Mouse (Mus musculus) right cerebral cortex, postnatal 4 days (tissue): ENCODE data around the gene Nudt16l1.

Experiments used
- DNase-seq: peaks from one replicate; pipeline ENCODE4 v3.0.0-alpha.2; 2022

Gene Nudt16l1

DNA sequence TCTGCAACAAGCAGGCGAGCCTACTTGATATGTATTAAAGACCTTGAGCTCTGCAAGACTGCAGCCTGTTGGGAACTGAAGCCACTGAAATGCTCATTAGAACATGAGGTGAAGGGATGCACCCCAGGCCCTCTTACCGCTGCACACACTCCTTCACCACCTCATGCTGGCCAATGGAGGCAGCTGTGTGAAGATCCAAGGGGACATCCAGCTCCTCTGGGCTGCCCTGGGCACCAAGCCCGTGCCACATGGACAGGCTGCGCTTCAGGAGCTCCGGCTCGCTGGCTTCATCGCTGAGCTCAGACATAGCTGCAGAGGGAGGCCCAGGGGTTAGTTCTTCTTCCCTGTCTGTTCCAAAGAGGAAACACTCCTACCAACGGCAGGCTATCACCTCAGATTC lies 21.7 kb downstream of the Nudt16l1 start:
- DNase-seq, result no peak

DNA sequence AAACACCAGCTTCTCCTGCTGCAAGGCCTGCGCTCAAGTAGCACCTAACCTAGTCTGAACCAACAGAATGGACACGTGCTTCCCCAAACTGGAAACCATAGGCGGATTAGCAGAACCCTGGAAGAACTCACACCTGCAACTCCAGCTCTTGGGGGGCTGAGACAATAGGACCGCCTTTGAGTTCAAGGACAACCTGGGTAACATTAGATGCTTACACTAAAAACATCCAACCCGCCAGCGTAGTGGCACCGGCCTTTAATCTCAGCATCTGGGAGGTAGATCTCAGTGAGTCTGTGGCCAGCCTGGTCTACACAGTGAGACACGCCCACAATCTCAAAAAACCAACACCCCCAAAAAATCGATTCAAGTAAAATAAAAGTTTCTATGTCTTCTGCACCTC lies 24.8 kb downstream of the Nudt16l1 start:
- no peak for DNase-seq

DNA sequence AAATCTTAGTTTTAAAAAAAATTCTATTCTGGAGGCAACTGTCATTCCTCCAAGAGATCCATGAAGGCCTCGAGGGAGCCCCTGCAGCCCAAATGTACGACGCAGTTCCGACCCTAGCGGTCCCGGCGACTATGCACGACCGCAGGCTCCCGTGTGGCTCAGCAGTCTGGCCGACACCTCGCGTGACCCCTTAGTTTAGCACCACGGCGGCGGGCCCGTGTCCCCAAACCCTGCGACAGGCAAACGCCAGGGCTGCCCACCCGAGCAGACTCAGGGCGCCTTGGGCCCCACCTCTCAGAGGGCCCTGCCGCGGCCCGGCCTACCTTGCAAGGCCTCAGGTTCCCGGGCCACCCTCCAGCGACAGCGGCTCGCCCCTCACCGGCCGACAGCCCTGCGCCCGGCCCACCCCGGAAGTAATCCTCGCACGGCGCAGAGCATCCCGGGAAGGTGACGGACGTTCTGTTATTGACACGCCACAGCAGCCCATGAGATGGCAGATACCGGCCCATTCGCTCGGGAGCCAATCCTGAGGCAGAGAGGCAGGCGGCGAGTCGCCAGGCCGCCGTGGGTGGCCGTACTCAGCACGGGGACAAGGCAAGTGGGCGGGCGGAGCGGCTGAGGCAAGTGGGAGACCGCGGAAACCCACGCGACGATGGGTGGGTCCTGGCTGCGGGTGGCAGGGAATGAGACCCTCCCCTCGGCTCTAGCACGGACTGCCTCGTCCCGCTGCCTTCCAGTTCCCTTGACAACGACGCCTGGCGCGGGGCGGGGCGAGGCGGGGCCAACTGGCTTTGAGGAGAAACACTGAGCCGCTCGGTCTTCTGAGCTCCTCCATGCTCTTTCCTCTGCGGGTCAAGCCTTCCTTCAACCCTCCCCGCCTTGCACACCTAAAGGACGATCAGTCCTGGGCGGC lies 25.5 kb downstream of the Nudt16l1 start, which contains the start of gene Anks3:
Gene Anks3 (minus strand): TSS at position 409 of the 913 bp plus-strand sequence.
- DNase-seq, result peak; percentile 96

DNA sequence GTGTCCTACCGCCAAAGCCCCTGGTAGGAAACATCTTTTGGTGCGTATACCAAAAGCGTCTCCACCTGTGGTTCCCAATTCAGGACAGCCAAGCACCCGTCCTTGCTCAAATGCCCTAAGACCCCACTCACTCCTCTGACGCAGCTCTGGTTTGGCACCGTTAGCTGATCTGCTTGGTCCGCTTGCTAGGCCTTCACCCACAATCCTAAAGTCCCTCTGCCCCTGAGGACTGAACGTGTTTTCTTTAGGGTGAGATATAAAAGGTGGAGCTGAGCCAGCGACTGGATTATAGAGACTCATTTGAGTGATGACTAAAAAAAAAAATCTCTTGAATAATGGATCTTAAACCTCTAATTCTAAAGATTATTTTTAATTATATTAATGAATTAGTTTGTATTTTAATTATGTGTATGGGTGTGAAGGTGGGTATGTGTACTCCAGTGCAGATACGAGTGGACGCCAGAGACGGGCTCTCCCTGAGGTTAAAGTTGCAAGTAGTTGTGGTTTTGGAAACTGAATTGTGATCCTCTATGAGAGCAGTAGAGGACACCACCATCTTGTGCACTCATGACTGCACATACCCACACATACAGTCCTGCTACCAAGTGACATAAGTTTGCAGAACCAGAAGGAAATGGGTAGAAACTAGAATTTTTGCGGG lies 26.3 kb downstream of the Nudt16l1 start:
- DNase-seq, result no peak

DNA sequence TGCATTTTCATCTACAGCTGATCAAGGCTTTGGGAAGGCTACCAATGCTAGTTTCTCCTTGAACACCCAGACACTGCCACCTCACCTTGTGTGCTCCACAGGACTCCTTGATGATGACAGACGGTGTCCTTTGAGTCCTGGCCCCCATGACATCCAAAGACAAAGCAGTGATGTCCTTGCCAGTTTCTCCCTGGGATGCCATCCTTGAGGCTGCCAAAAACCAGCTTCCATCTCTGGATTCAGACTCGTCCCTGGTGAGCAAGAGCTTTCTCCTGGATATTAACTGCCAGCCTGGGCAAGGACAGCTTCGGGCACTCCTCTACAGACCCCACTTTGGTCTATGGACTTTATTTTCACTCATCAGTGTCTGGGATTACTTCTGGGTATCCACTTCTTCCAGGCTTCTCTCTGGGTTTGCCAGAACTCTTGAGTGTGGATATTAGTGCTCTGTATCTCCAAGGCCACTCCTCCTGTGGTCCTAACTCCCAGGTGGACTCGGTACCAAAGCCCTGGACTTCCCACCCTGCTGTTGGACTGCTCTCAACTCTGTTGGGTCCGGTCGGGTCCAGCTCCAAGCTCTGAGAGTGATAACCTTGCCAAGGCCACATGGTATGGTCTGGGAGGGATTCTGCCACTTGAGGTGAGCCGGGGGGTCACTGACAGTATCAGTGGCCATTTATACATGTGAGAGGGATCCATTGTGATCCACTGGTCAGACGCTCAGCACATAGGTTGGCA lies 27.0 kb downstream of the Nudt16l1 start:
- DNase-seq, result no peak

DNA sequence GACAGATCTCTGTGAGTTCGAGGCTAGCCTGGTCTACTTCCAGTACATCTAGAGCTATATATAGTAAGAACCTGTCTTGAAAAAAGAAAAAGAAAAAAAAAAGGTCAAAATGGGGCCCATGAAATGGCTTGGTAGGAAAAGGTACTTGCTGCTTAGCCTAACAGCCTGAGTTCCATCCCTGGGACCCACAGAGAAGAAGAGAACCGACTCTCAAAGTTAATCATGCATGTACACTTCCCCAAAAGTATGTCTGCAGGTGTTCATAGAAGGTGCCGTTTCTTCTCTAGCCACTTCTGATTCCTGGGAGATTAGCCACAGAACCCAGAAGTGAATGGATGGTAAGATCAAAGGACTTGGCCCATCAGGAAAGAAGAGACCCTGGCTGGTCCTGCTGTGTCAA lies 29.9 kb downstream of the Nudt16l1 start:
- DNase-seq, result no peak

DNA sequence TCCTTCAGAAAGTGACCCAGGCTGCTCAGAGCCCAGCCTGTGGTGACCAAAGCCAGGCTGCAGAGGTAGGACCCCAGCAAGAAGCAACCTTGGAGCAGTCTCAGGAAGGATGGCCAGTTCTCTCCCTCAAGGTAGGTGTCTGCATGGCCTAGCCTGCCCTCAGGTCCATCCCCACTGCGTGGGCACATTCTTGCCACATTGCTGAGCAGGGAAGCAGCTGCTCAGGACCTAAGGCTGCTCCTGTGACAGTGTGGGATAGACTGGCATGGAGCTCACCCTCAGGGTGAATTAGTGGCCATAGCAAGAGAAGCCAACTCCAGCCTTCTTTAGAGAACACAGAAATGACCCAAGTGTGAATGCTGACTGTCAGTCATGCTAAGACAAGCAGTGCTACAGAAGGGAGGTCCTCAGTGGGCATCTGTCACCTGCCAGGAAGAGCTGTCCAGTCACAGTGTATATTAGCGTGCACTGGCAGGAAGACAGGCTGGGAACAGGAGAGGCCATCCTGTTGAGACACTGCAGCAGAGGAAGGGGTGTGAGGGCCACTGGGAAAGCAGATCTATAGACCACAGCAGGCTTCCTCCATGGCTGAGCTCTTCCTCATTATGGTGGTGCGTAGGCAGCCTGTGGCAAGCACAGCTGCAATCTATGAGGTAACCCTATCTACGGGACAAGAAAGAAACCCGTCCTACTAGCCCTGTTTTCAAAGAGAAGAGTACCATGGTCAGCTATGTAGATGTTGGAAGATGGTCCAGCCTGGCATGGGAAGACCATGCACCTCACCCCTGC lies 30.7 kb downstream of the Nudt16l1 start:
- DNase-seq, result no peak

DNA sequence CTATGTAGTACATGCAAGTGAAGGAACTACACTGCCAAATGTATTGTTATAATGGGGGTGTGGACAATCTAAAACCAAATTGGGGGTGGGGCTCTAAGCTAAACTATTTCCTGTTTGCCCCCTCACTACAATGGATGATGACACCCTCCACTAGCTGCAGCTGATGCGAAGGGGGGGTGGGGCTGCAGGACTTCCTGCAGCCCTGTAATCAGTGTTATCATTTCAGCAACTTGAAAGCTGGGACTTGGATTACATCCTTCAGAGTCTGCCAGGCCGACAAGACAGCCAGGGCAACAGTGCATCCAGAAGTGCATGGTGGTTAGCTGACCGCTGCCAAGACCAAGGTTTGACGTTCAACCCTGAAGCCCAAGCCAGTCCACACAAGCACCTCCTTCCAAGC lies 33.1 kb downstream of the Nudt16l1 start:
- DNase-seq, result no peak

DNA sequence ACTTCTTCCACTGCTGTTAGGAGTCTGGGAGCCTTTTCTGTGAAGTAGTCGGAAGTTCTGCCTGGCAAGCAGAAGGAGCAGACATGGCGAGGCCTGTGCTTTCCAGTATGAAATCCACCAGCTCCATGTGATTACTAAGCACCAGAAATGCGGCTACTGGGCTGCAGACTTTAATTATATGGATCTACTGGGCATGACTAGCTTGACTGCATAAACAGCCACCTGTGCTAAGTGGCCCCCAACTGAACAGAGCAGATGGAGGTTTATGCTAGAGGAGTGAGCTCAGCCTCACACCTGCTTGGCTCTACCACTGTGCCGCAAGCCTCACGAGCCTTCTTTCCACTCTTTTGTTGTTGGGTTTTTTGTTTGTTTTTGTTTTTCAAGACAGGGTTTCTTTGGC lies 36.0 kb downstream of the Nudt16l1 start:
- no peak for DNase-seq

DNA sequence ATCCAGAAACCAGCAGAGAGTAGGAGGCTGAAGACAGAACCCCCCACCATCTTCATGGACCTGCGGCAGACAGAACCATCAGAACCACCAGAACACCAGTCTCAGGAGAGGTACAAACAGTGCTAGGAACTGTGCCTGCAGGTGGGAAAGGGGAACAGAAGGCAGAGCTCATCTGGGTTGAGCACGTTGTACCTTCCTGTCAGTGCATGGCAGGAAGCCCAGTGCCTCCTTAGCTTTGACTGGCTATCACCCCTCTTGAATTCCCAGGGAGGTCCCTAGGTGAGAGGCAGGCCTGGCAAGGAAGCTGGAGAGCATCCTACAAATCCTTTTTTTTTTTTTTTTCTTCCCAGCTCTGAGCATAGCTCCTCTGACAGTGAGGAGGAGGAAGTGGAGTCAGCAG lies 37.6 kb downstream of the Nudt16l1 start:
- DNase-seq, result no peak

DNA sequence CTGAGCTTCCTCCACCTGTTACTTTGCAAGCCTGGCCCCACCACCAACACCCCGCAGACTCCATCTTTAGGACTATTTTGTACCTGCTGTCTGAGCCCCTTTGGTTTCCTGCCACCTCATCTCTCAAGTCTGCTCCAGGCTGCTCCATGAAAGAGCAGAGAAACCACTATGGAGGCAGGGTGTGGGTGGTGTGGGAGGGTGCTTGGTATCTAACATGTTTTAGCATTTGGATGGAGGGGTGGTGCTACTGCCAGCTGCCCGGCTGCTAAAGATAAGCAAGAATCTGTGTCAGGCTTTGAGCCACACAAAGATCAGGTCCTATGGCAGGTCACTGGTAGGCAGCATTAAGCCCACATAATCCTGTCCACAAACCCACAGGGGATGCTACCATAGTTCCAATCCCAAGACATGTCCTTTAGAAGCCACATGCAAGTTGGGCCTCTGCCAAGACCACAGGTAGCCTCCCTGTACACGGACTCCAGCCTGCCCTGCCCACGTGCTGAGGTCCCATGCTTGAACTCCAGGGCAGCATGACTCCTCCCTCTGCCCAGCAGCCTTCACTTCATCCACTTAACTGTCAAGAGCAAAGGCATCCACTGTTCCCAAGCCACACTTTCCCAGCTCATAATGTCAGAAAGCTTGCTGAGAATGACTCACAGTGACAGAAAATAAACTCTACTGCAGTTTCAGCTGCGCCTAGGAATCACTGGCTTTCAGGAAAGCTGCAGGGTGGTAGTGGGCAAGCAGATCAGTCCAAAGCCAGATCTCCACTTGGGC lies 39.9 kb downstream of the Nudt16l1 start:
- DNase-seq, result no peak

DNA sequence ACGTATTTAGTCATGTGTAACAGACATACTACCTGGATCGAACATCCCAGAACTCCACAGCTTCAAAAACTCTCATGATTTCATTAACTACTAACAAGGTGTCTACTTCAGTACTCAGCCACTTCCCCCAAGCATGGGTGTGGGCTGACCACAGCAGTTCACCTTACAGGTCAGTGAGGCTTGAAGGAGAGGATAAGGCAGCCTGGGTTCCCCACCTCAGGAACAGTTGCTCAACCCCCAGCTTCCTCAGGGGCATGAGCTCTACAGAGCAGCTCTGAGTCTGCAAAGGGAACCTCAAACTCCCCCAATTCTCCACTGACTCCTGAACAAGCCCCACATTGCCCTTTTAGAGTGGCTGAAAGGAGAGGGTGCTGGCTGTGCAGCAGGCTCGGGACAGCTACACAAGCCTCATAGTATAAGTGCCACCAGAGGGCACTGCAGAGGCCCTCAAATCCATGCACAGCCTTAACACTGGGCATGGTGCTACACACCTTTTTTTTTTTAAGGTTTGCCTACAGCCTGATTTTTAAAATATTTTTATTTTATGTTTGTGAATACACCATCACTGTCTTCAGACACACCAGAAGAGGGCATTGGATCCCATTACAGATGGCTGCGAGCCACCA lies 41.3 kb downstream of the Nudt16l1 start:
- no peak for DNase-seq

DNA sequence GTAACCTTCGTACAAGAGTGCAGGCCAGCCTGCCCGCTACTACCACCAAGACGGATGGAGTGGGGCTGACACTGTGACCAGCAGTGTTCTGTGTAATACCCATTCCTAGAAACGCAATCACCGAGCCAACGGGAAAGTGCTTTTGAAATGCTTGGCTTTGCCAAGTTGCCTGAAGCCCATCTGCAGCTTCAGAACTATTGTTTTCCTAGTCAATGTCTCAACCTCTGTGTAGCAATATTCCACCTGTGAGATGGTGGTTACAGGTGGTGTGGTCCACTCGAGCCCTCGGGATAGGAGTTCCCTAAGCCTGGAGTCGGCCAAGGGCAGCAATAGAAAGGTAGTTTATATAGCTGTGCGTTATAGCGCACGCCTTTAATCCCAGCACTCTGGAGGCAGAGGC lies 46.2 kb downstream of the Nudt16l1 start:
- no peak for DNase-seq
